Mouse (Mus musculus): ENCODE results near the gene Ntn4. TPM values are rescaled to one million over a fixed set of nuclear protein-coding genes. Genes with fewer than 3 reads are reported as not detected.

Ntn4 gene
- polyA plus RNA-seq, 1 experiment from 2014 or later = 2.0 TPM

DNA sequence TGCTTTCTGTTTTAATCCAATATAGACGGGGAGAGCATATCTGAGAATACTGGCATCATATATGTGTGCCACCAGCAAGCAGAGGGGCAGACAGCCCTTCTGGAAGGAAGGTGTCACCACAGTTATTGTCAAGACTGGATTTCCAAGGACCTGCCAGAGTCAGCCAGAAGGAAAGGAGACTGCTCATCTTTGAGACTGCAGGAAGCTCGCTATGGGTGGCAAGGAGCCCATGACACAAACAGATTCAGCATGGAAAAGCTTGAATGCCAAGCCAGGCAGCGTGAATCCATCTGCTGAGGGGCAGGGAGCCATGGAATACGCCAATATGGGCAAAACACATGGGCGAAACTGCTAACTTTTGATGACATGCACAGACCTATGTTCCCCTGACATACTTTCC, 6.9 kb upstream of the Ntn4 start:
- 82% methylated on average over 5 of the region's 5 CpGs for WGBS
- Histone ChIP-seq H3K36me3 (ENCODE audit: control insufficient read depth, insufficient read depth, low read length) (no peaks in the 10 kb centered on the region), H3K27me3 (ENCODE audit: control insufficient read depth, insufficient read depth, low read length) (no peaks in the 10 kb centered on the region), H3K27ac (replicated peaks; ENCODE audit: low read depth, low read length) (no peak overlapping the region), H3K4me2 (ENCODE audit: low read length) (no peak overlapping the region), H3K4me1 (ENCODE audit: control insufficient read depth, insufficient read depth, low read length) (no peaks in the 10 kb centered on the region), H3K9me3 (ENCODE audit: control insufficient read depth, low read length) (no peaks in the 10 kb centered on the region), H3K4me3 (replicated peaks; ENCODE audit: low read depth, low read length) (no peak overlapping the region), H3K9ac (replicated peaks; ENCODE audit: low read length) (no peak overlapping the region)
- no peak for ATAC-seq (ENCODE audit: low FRiP score, low TSS enrichment)
- DNase-seq = no peak

DNA sequence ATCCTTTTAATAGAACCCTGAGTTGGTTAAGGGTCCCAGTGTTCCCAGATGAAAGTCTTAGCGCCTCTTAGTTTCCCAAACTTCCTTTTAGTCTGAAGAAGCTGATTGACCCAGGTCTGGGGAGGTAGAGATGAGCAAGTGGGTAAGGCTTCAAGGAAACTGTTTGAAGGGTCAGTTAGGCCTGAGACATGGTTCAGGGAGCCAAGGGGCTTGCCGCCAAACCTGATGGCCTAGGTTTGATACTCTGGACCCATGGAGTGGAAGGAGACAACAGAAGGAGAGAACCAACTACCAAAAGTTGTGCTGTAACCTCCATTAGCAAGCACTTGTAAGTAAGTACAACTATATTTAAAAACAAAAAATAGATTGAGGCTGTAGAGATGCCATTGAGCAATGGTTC, 6.5 kb upstream of the Ntn4 start:
- Histone ChIP-seq H3K9ac (replicated peaks; ENCODE audit: low read length) (no peak overlapping the region), H3K27me3 (ENCODE audit: control insufficient read depth, insufficient read depth, low read length) (no peaks in the 10 kb centered on the region), H3K9me3 (ENCODE audit: control insufficient read depth, low read length) (no peaks in the 10 kb centered on the region), H3K36me3 (ENCODE audit: control insufficient read depth, insufficient read depth, low read length) (no peaks in the 10 kb centered on the region), H3K27ac (replicated peaks; ENCODE audit: low read depth, low read length) (no peak overlapping the region), H3K4me2 (ENCODE audit: low read length) (no peak overlapping the region), H3K4me3 (replicated peaks; ENCODE audit: low read depth, low read length) (no peak overlapping the region), H3K4me1 (ENCODE audit: control insufficient read depth, insufficient read depth, low read length) (no peaks in the 10 kb centered on the region)
- WGBS = 98% methylated on average over 2 of the region's 2 CpGs
- DNase-seq (no peak), ATAC-seq (ENCODE audit: low FRiP score, low TSS enrichment) (no peak)

DNA sequence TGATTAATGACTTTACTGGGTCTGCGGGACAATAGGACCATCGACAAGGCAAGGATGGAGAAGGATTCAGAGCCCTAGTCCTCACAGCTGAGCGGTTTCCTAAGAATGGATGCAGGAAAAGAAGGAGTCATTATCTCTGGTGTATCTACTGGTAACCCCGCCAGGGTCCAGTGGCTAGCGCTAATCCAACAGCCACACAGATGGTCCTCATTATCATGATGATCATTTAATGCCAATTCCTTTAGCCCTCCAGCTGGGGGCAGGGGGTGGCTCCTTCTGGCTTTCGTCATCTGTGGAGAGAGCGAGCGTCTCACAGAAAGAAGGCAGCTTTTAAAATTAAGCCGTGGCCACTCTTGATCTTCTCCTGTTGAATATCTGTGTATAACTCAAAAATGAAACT, 4.5 kb upstream of the Ntn4 start:
- ATAC-seq (ENCODE audit: low FRiP score, low TSS enrichment) (no peak), DNase-seq (peak; percentile 51)
- Histone ChIP-seq H3K4me1 (ENCODE audit: control insufficient read depth, insufficient read depth, low read length) (no peaks in the 10 kb centered on the region), H3K36me3 (ENCODE audit: control insufficient read depth, insufficient read depth, low read length) (no peaks in the 10 kb centered on the region), H3K4me2 (ENCODE audit: low read length) (no peak overlapping the region), H3K4me3 (replicated peaks; ENCODE audit: low read depth, low read length) (no peak overlapping the region), H3K9ac (replicated peaks; ENCODE audit: low read length) (no peak overlapping the region), H3K27ac (replicated peaks; ENCODE audit: low read depth, low read length) (no peak overlapping the region), H3K27me3 (ENCODE audit: control insufficient read depth, insufficient read depth, low read length) (no peaks in the 10 kb centered on the region), H3K9me3 (ENCODE audit: control insufficient read depth, low read length) (no peaks in the 10 kb centered on the region)
- 17% methylated on average over 9 of the region's 9 CpGs for WGBS

DNA sequence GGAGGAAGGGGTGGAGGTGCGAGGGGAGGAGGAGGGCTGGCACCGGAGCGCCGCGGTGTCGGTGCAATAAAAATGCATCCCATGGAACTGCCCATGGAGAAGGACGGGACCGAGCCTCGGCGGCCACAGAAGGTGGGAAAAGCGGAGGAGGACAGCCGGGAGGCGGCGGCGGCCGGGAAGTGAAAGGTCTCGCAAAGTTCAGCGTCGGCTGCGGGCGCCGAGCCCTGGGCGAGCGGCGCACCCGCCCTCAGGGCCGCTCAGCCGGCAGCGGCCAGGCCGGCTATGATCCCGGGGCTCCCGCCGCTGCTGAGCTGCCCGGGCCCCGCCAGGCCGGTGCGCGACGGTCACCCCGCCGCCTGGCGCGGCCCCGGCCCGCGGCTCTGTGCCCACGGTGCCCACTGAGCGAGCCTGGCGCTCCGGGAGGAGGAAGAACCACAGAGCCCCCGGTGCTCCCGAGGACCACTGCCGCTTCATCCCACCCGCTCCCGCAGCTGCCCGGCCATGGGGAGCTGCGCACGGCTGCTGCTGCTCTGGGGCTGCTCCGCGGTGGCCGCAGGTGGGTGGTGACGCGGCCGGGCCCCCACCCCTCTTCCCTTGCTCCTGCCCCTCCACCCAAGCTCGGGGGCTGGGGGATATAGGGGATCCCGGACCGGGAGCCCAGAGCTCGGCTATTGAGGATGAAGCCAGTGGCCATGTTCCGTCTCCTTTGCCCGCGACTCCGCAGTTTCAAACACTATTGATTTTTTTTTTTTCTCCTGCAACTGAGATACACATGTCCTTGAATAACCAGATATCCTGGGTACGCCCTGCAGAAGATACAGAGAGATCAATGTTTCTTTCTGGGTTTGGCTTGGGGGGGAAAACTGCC, 706 bp downstream of the Ntn4 start:
- peak overlapping the region; percentile 95 for H3K4me2 ChIP-seq (ENCODE audit: low read length)
- no peaks in the 10 kb centered on the region for H3K27me3 ChIP-seq (ENCODE audit: control insufficient read depth, insufficient read depth, low read length)
- H3K4me1 ChIP-seq (ENCODE audit: control insufficient read depth, insufficient read depth, low read length) = peaks cover 8% of the 10 kb centered on the region; the same call in 1 of the 2 replicates
- peak overlapping the region; percentile 97 for H3K9ac ChIP-seq (replicated peaks; ENCODE audit: low read length)
- no peaks in the 10 kb centered on the region; the same call in 1 of the 2 replicates for H3K36me3 ChIP-seq (ENCODE audit: control insufficient read depth, insufficient read depth, low read length)
- ATAC-seq (ENCODE audit: low FRiP score, low TSS enrichment) (peak; percentile 79), DNase-seq (peak; percentile 65)
- H3K27ac ChIP-seq (replicated peaks; ENCODE audit: low read depth, low read length) = peak overlapping the region; percentile 80
- WGBS = under 1% methylated on average over 68 of the region's 73 CpGs
- no peaks in the 10 kb centered on the region for H3K9me3 ChIP-seq (ENCODE audit: control insufficient read depth, low read length)
- peak overlapping the region; percentile 85 for H3K4me3 ChIP-seq (replicated peaks; ENCODE audit: low read depth, low read length)

DNA sequence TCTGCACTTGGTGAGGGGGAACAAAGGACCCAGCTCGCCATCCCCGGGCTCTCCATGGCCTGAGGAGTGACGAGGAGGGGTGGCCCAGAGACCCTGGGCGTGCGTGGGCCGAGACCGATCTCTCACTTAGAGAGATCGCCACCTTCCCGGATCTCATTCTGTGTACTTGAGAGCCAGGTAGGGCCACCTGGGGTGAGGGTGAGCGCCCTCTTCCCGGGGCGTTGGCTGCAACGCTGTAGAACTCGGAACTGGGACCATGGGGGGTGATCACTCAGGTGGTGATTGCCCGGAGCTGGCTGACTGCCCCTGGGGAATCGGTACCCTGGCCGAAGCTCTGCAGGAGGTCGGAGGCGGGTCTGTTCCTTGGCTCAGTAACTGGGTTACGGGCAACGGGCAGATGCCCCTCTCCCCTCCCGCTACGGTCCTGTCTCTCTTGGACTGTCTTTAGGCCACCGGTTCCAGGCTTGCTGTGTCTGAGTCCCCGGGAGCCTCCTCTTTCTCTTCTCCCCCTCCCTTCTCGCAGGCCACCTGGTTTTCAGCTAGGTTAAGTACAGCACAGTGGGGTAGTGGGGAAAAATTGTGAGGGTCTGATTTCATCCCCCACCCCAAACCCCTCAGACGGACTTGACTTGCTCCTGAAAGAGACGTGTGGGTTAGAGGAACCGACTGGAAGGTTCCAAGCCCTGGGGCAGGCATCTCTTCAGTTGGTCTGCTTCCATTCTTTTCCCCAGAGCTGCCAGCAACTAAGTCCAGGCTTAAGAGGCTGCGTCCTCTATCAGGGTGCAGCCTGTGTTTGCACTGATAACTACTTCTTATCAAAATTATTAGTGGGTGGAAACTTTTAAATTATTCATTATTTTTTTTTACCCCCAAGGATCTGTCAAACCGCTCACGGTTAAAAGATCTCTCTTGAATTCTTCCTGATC, 1.6 kb downstream of the Ntn4 start:
- ATAC-seq (ENCODE audit: low FRiP score, low TSS enrichment) (peak; percentile 73), DNase-seq (peak; percentile 71)
- 3% methylated on average over 32 of the region's 32 CpGs for WGBS
- Histone ChIP-seq H3K27me3 (ENCODE audit: control insufficient read depth, insufficient read depth, low read length) (no peaks in the 10 kb centered on the region), H3K4me1 (ENCODE audit: control insufficient read depth, insufficient read depth, low read length) (peaks cover 8% of the 10 kb centered on the region; the same call in 1 of the 2 replicates), H3K36me3 (ENCODE audit: control insufficient read depth, insufficient read depth, low read length) (peaks cover 4% of the 10 kb centered on the region), H3K4me2 (ENCODE audit: low read length) (peak overlapping the region; percentile 95), H3K9ac (replicated peaks; ENCODE audit: low read length) (peak overlapping the region; percentile 97), H3K4me3 (replicated peaks; ENCODE audit: low read depth, low read length) (peak overlapping the region; percentile 85), H3K9me3 (ENCODE audit: control insufficient read depth, low read length) (no peaks in the 10 kb centered on the region), H3K27ac (replicated peaks; ENCODE audit: low read depth, low read length) (peak overlapping the region; percentile 80)

DNA sequence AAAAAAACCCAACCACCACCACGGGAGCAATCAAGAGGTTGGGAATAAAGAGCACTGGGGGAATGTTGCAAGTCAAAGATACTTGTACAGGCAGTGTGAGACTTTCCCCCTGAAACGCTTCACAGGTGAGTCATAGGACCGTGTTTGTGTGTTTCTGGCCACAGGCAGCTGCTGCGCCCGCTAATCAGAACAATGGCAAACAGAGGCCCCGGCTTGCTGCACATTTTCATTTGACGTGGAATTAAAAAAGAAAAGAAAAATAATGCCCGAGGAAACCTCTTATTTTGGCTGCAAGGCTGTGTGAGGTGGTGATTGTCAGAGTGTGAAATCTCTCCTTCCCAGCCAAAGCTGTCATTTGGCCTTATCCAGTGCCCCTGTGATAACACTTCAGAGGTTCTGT, 2.4 kb downstream of the Ntn4 start:
- Histone ChIP-seq H3K36me3 (ENCODE audit: control insufficient read depth, insufficient read depth, low read length) (peaks cover 4% of the 10 kb centered on the region), H3K4me3 (replicated peaks; ENCODE audit: low read depth, low read length) (peak overlapping the region; percentile 85), H3K4me2 (ENCODE audit: low read length) (peak overlapping the region; percentile 95), H3K9ac (replicated peaks; ENCODE audit: low read length) (peak overlapping the region; percentile 26; the same call in 1 of the 2 replicates), H3K27ac (replicated peaks; ENCODE audit: low read depth, low read length) (no peak overlapping the region), H3K9me3 (ENCODE audit: control insufficient read depth, low read length) (no peaks in the 10 kb centered on the region), H3K4me1 (ENCODE audit: control insufficient read depth, insufficient read depth, low read length) (peaks cover 8% of the 10 kb centered on the region; the same call in 1 of the 2 replicates), H3K27me3 (ENCODE audit: control insufficient read depth, insufficient read depth, low read length) (no peaks in the 10 kb centered on the region)
- WGBS = 17% methylated on average over 8 of the region's 8 CpGs
- ATAC-seq (ENCODE audit: low FRiP score, low TSS enrichment) (no peak), DNase-seq (peak; percentile 37)

DNA sequence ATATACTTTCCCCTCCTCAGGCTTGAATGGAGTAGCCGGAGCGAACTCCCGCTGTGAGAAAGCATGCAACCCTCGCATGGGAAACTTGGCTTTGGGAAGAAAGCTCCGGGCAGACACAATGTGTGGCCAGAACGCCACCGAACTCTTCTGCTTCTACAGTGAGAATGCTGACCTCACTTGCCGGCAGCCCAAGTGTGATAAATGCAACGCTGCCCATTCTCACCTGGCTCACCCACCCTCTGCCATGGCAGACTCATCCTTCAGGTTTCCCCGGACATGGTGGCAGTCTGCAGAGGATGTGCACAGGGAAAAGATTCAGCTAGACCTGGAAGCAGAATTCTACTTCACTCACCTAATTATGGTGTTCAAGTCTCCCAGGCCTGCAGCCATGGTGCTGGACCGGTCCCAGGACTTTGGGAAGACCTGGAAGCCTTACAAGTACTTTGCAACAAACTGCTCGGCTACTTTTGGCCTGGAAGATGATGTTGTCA, 4.0 kb downstream of the Ntn4 start:
- Histone ChIP-seq H3K27ac (replicated peaks; ENCODE audit: low read depth, low read length) (no peak overlapping the region), H3K4me1 (ENCODE audit: control insufficient read depth, insufficient read depth, low read length) (peaks cover 8% of the 10 kb centered on the region; the same call in 1 of the 2 replicates), H3K4me2 (ENCODE audit: low read length) (no peak overlapping the region), H3K27me3 (ENCODE audit: control insufficient read depth, insufficient read depth, low read length) (no peaks in the 10 kb centered on the region), H3K9ac (replicated peaks; ENCODE audit: low read length) (no peak overlapping the region), H3K36me3 (ENCODE audit: control insufficient read depth, insufficient read depth, low read length) (peaks cover 11% of the 10 kb centered on the region), H3K4me3 (replicated peaks; ENCODE audit: low read depth, low read length) (no peak overlapping the region), H3K9me3 (ENCODE audit: control insufficient read depth, low read length) (no peaks in the 10 kb centered on the region)
- DNase-seq = peak; percentile 6
- ATAC-seq (ENCODE audit: low FRiP score, low TSS enrichment) = no peak
- WGBS = 70% methylated on average over 12 of the region's 12 CpGs

DNA sequence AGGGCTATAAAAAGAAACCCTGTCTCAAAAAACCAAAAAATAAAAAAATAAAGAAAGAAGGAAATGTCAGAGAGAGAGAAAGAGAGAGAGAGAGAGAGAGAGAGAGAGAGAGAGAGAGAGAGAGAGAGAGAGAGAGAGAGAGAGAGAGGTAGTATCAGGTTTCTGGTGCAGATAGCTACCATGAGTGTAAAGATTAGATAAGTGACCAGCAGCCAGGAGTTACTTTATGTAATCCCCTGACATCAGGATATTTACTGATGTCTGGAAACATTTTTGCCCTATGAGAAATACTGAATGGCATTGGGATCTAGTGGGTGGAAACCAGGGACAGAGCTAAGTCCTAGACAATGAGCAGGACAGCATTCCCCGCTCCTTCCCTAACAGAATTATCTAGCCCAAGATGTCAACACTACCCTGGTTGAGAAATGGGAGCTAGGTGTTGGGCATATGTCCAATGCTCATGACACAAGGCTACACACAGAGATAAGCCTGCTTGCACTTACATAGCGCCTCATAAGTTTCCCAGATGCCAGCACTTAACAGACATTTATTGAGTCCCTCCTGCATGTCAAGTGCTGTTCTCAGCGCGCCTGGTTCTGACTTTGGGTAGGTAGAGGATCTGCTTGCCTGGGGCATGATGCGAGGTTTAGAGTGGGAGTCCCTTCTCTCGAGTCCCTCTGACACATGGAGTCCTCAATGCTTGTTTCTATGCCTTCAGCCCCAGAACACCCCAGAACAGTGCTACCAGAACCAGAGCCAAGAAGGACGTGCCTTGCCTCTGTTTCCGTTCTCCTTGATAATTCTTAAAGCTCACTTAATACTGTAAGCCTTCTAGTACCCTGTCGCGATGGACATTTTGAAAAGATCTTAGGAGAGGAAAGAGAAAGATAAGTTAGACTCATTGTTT, 7.4 kb downstream of the Ntn4 start:
- DNase-seq (no peak), ATAC-seq (ENCODE audit: low FRiP score, low TSS enrichment) (no peak)
- no peak overlapping the region for H3K4me2 ChIP-seq (ENCODE audit: low read length)
- peaks cover 16% of the 10 kb centered on the region for H3K36me3 ChIP-seq (ENCODE audit: control insufficient read depth, insufficient read depth, low read length)
- H3K9me3 ChIP-seq (ENCODE audit: control insufficient read depth, low read length) = no peaks in the 10 kb centered on the region
- H3K9ac ChIP-seq (replicated peaks; ENCODE audit: low read length) = no peak overlapping the region
- H3K4me1 ChIP-seq (ENCODE audit: control insufficient read depth, insufficient read depth, low read length) = peaks cover under 1% of the 10 kb centered on the region; the same call in 1 of the 2 replicates
- 93% methylated on average over 10 of the region's 10 CpGs for WGBS
- no peak overlapping the region for H3K4me3 ChIP-seq (replicated peaks; ENCODE audit: low read depth, low read length)
- no peak overlapping the region for H3K27ac ChIP-seq (replicated peaks; ENCODE audit: low read depth, low read length)
- no peaks in the 10 kb centered on the region for H3K27me3 ChIP-seq (ENCODE audit: control insufficient read depth, insufficient read depth, low read length)

All from midbrain, embryonic 14.5 days (tissue).